Mouse (Mus musculus) bone marrow, adult 2 months (tissue): ENCODE results near the gene Elavl2. TPM values are rescaled to one million over a fixed set of nuclear protein-coding genes. Genes with fewer than 3 reads are reported as not detected.
"Not testable (repeated sequence)": the region's sequence is repeated elsewhere in the genome, so short reads cannot be mapped to it uniquely, and the experiment has no call there.

Source experiments
- H3K27ac ChIP-seq: fragments of 200-500 bp; 2 replicates; pipeline ENCODE4 v1.5.1; 2012; ENCODE audit warnings: low read depth, mild to moderate bottlenecking, control low read depth, inconsistent platforms, low read length; ENCODE audit not compliant: control insufficient read depth, poor library complexity, insufficient read depth
- H3K4me1 ChIP-seq: fragments of 200-500 bp; 2 replicates; pipeline ENCODE4 v1.6.1; 2011; ENCODE audit warnings: low read length; ENCODE audit not compliant: control insufficient read depth, insufficient read depth
- H3K4me3 ChIP-seq: fragments of 200-500 bp; replicated peaks from 2 replicates; pipeline ENCODE3; 2011; ENCODE audit warnings: mild to moderate bottlenecking, low read depth, low read length, control low read depth; ENCODE audit not compliant: control insufficient read depth
- CTCF ChIP-seq: fragments of 200-500 bp; IDR thresholded peaks from 2 replicates; pipeline ENCODE4 v1.5.1; 2011; ENCODE audit warnings: low read length, control low read depth; ENCODE audit not compliant: control insufficient read depth, insufficient read depth
- POLR2A ChIP-seq: fragments of 200-500 bp; IDR thresholded peaks from 2 replicates; pipeline ENCODE4 v1.6.1; 2011; ENCODE audit warnings: low read depth, mild to moderate bottlenecking, control low read depth, low read length, borderline replicate concordance; ENCODE audit not compliant: control insufficient read depth
- WGBS: fragments of 180-500 bp; shearing (Covaris S2); methylation state at CpG from one replicate; pipeline ENCODE4 v1.1.7; 2018; 5-methylcytosine and 5-hydroxymethylcytosine counted together
- polyA plus RNA-seq: library from polyadenylated mRNA; stranded (reverse); fragments of >200 nt; gene quantifications from 2 replicates; pipeline ENCODE4 v1.2.4, GENCODE M21; 2011; ENCODE audit warnings: low replicate concordance; ENCODE audit not compliant: missing spikeins, insufficient read depth, insufficient read length

Gene Elavl2
- polyA plus RNA-seq, 1 experiment, result 1.4 TPM

- 53% methylated on average over 1 of the region's 1 CpGs for WGBS
- H3K4me1 ChIP-seq, result no peaks in the 10 kb centered on the region
- no peak overlapping the region for H3K27ac ChIP-seq
- TF ChIP-seq CTCF (no peak), POLR2A (no peak)
- H3K4me3 ChIP-seq, result no peak overlapping the region
Measured at GRCm38 (mm10) chr4:91290373-91290772, 110.2 kb downstream of the Elavl2 start.

GRCm38 (mm10) chr4:91289151-91289550 is 111.4 kb downstream of the Elavl2 start:
- WGBS, result 47% methylated on average over 1 of the region's 1 CpGs
- Histone ChIP-seq H3K4me3 (no peak overlapping the region), H3K4me1 (no peaks in the 10 kb centered on the region), H3K27ac (no peak overlapping the region)
- no peak for TF ChIP-seq POLR2A
- no peak for TF ChIP-seq CTCF

GRCm38 (mm10) chr4:91268390-91268789 is 132.2 kb downstream of the Elavl2 start:
- no peak overlapping the region for H3K4me3 ChIP-seq
- WGBS, result 88% methylated on average over 1 of the region's 1 CpGs
- H3K4me1 ChIP-seq, result no peaks in the 10 kb centered on the region
- H3K27ac ChIP-seq, result no peak overlapping the region
- no peak for TF ChIP-seq POLR2A
- no peak for TF ChIP-seq CTCF

- no peak overlapping the region for H3K27ac ChIP-seq
- H3K4me3 ChIP-seq, result no peak overlapping the region
- 85% methylated on average over 19 of the region's 19 CpGs for WGBS
- TF ChIP-seq POLR2A, result no peak
- TF ChIP-seq CTCF, result no peak
- H3K4me1 ChIP-seq, result no peaks in the 10 kb centered on the region
Measured at GRCm38 (mm10) chr4:91263733-91264440, 136.7 kb downstream of the Elavl2 start.

GRCm38 (mm10) chr4:91262839-91263238 is 137.7 kb downstream of the Elavl2 start:
- no peaks in the 10 kb centered on the region for H3K4me1 ChIP-seq
- no peak overlapping the region for H3K4me3 ChIP-seq
- 66% methylated on average over 8 of the region's 8 CpGs for WGBS
- no peak overlapping the region for H3K27ac ChIP-seq
- TF ChIP-seq POLR2A, result no peak
- TF ChIP-seq CTCF, result no peak

- Histone ChIP-seq H3K4me1 (no peaks in the 10 kb centered on the region), H3K27ac (no peak overlapping the region), H3K4me3 (no peak overlapping the region)
- no peak for TF ChIP-seq POLR2A
- TF ChIP-seq CTCF, result no peak
- WGBS, result 75% methylated on average over 4 of the region's 4 CpGs
Measured at GRCm38 (mm10) chr4:91260622-91261021, 140.0 kb downstream of the Elavl2 start.

GRCm38 (mm10) chr4:91248650-91249049 is 151.9 kb downstream of the Elavl2 start:
- H3K4me3 ChIP-seq, result no peak overlapping the region
- H3K27ac ChIP-seq, result no peak overlapping the region
- H3K4me1 ChIP-seq, result no peaks in the 10 kb centered on the region
- TF ChIP-seq CTCF (no peak), POLR2A (no peak)
- 88% methylated on average over 1 of the region's 1 CpGs for WGBS

GRCm38 (mm10) chr4:91245136-91245535 is 155.4 kb downstream of the Elavl2 start:
- not testable (repeated sequence) for H3K27ac ChIP-seq, H3K4me3 ChIP-seq, H3K4me1 ChIP-seq
- 72% methylated on average over 6 of the region's 8 CpGs for WGBS

- no peak for TF ChIP-seq POLR2A
- no peak for TF ChIP-seq CTCF
- no peak overlapping the region for H3K27ac ChIP-seq
Measured at GRCm38 (mm10) chr4:91244554-91244953, 156.0 kb downstream of the Elavl2 start.

More at GRCm38 (mm10) chr4:91244554-91244953, 156.0 kb downstream of the Elavl2 start:
- Histone ChIP-seq H3K4me3 (no peak overlapping the region), H3K4me1 (no peaks in the 10 kb centered on the region)
- WGBS, result 65% methylated on average over 9 of the region's 9 CpGs
